Mouse (Mus musculus): Measurements from ENCODE around the gene Mpi. TPM values are rescaled to one million over a fixed set of nuclear protein-coding genes. Genes with fewer than 3 reads are reported as not detected.

The Mpi gene
- total RNA-seq, 4 experiments from 2014 or later, result 64.0 to 74.0 (median 66.0) TPM

Other genes starting within 250 kb of the Mpi start
- 10 to 100 TPM; 17.4 to 20.5 (median 17.9) TPM for gene Ppcdc, start 112.6 kb downstream of the Mpi start, total RNA-seq (2022)
- gene Scamp5, start 84.7 kb downstream of the Mpi start, total RNA-seq (2022), result 100 to 1,000 TPM; 371 to 387 (median 384) TPM
- 10 to 100 TPM; 16.0 to 19.5 (median 17.7) TPM for gene Rpp25, start 48.7 kb downstream of the Mpi start, total RNA-seq (2022)
- gene Cox5a, start 31.5 kb downstream of the Mpi start, total RNA-seq (2022), result 100 to 1,000 TPM; 378 to 411 (median 394) TPM
- 10 to 100 TPM; 18.0 to 21.8 (median 20.4) TPM for gene Fam219b, start 15.2 kb downstream of the Mpi start, total RNA-seq (2022)
- gene Scamp2, start 8.2 kb upstream of the Mpi start, total RNA-seq (2022), result 10 to 100 TPM; 22.7 to 29.9 (median 27.9) TPM
- gene Ulk3, start 36.7 kb upstream of the Mpi start, total RNA-seq (2022), result 10 to 100 TPM; 31.8 to 38.2 (median 34.4) TPM
- 10 to 100 TPM; 15.3 to 21.3 (median 19.1) TPM for gene Cplx3, start 53.5 kb upstream of the Mpi start, total RNA-seq (2022)
- not detected for gene Lman1l, start 68.0 kb upstream of the Mpi start, total RNA-seq (2022)
- gene Csk, start 100.9 kb upstream of the Mpi start, total RNA-seq (2022), result 10 to 100 TPM; 36.0 to 44.4 (median 41.6) TPM
- gene Cyp1a2, start 130.9 kb upstream of the Mpi start, total RNA-seq (2022), result not detected
- under 1 TPM; 0.14 to 0.25 (median 0.19) TPM for gene Cyp1a1, start 135.2 kb upstream of the Mpi start, total RNA-seq (2022)
- 10 to 100 TPM; 13.4 to 16.5 (median 14.6) TPM for gene Edc3, start 155.8 kb upstream of the Mpi start, total RNA-seq (2022)
- gene Clk3, start 213.1 kb upstream of the Mpi start, total RNA-seq (2022), result 10 to 100 TPM; 75.6 to 87.1 (median 78.7) TPM

All from left cerebral cortex, adult 8-10 months (tissue).